Mouse (Mus musculus): ENCODE data around the gene Pla2g15.

GRCm38 (mm10) chr8:106108080-106108479 lies 42.1 kb upstream of the Pla2g15 start:
- TF ChIP-seq POLR2A (IDR thresholded peaks at IDR 0.05; ENCODE audit: low read depth, low read length) = no peak
- TF ChIP-seq CTCF (IDR thresholded peaks at IDR 0.05; ENCODE audit: extremely low read depth, insufficient read depth, insufficient read length, insufficient replicate concordance) = no peak

Measured in spleen, adult 2 months (tissue).